Mouse (Mus musculus) right cerebral cortex, postnatal 25 days (tissue): Measurements from ENCODE around the gene 4930524B15Rik.
A peak's percentile ranks its signal among the peaks of the same experiment; 100 is the strongest.
"Not testable (repeated sequence)": the region's sequence is repeated elsewhere in the genome, so short reads cannot be mapped to it uniquely, and the experiment has no call there.

Source experiments
- DNase-seq: peaks from one replicate; pipeline ENCODE4 v3.0.0; 2022

The 4930524B15Rik gene

DNA sequence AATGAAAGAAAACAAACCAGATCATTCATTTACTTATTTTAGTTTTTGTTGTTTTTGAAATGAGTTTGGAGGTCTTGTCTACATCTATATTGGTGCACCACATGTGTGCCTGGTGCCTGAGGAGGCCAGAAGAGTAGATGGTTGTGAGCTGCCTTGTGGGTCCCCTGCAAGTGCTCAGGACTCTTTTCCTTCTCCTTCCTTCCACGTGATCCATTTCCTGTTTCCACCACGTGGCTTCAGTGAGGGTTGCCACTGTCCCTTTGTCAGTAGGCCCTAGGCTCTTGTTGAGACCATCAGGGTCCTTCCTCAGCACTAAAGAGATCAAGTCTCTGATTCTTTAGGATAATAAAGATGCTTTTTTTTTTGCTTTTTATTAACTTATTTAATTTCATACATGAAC, 19.4 kb downstream of the 4930524B15Rik start:
- DNase-seq: no peak

DNA sequence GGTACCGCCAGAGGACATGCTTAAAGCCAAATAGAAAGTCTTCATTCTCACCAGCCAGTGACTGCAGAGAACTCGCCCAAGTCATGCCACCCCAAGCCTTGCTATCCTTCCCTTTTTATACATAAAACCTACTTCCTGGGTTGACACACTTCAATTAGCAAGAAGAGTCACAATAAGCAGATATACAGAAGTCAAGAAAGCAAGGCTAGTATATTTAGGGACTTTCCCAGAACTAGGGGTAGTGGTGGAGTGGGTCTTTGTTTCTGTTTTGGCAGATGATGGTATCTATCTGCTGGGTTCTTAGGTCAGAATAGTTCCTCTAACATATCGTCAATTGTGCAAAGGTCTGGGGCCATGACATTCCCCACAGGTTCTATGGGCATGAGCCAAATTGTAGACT, 27.1 kb downstream of the 4930524B15Rik start:
- DNase-seq: no peak

DNA sequence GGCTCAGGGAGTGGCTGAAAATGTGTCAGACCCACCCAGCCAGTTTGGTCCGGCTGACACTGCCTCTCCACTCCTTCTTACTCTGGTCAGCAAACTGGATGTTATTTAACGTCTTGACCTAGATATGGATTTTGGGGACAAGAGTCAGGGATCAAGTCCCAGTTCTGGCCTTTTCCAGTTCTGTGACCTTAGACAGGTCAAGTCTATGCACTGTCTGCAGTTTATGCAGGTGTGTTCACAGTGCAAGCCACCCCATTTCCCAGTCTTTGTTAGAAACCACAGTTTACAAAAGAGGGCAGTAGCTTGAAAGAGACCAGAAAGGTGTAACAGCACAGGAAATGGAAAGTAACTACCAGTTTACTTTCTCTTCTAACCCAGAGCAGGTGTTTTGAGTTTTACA, 34.3 kb downstream of the 4930524B15Rik start:
- no peak for DNase-seq

DNA sequence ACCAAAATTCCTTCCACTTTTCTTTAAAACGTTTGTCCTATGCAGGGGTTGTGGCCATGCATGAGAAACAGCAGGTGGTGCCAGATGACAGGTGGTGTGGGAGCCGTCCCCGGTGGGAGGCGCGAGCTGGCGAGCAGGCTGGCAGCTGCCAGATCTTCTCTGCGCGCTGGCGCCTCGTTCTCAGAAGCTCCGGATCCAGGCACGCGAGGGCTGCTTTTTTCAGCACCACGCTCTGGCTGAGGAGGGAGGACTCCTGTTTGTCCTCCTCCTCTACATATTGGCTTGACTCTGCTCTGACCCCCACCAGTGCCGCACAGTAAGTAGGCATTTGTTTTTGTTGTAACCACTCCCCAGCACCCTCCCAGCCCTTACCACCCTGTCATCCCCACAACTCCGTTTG, 34.9 kb downstream of the 4930524B15Rik start, which contains the start of gene Nsg2:
TSS of gene Nsg2 (plus strand) at position 183 of the 400 bp plus-strand sequence.
- peak; percentile 92 for DNase-seq

GRCm38 (mm10) chr11:32001181-32001910, 36.0 kb downstream of the 4930524B15Rik start:
- DNase-seq: no peak

DNA sequence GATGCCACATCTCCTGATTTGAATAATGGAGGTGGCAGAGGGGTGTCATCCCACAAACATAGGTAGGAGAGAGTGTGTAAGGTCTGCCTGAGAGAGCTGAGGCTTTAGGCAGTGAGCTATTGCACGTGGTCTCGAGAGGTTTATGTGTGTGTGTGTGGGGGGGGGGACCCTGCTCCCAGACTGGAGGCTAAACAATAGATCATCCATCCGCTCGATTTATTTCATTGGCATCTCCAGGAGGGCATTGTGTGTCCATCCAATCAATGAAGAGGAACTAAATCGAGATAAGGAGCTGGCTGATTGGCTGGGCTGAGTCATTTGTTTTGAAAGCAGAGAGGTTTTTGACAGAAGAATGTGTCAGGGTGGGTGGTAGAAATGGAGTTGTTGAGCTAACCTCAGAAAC, 37.3 kb downstream of the 4930524B15Rik start:
- DNase-seq: no peak

GRCm38 (mm10) chr11:32008049-32008448, 42.7 kb downstream of the 4930524B15Rik start:
- DNase-seq: not testable (repeated sequence)

GRCm38 (mm10) chr11:32008852-32009251, 43.5 kb downstream of the 4930524B15Rik start:
- no peak for DNase-seq

DNA sequence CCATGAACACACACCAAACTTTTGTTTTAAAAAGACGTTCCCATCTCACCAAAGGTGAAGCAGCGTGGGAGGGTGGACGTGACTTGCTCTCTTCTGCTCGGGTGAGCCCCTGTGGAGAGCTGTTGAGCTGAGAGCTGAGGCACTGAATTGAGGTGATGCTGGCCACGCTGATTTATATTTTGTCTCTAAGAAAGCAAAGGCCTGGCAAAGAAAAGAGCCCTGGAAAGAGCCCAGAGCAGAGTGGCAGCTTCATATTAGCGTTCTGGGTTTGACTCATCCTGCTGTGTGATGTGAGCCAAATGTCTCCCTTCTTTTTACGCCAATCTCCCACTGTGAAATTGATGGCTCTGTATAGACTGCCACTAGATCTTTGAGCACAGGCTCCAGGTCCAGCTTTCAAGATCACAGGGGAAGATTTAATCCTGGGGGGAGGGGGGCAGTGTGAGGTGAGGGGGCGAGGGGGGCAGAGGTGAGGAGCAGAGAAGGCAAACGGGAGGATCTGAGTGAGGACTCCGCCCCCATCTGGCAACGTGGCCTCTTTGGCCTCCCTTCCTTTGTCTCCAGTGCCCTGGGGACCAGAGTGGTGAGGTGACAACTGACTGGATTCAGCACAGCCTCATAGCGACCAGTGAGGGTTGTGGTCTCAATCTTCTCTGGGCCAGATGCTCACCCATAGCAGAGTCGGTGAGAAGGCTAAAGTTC, 44.7 kb downstream of the 4930524B15Rik start:
- no peak for DNase-seq

- DNase-seq: no peak
These were observed 45.2 kb downstream of the 4930524B15Rik start for GRCm38 (mm10) chr11:32010663-32010970.

DNA sequence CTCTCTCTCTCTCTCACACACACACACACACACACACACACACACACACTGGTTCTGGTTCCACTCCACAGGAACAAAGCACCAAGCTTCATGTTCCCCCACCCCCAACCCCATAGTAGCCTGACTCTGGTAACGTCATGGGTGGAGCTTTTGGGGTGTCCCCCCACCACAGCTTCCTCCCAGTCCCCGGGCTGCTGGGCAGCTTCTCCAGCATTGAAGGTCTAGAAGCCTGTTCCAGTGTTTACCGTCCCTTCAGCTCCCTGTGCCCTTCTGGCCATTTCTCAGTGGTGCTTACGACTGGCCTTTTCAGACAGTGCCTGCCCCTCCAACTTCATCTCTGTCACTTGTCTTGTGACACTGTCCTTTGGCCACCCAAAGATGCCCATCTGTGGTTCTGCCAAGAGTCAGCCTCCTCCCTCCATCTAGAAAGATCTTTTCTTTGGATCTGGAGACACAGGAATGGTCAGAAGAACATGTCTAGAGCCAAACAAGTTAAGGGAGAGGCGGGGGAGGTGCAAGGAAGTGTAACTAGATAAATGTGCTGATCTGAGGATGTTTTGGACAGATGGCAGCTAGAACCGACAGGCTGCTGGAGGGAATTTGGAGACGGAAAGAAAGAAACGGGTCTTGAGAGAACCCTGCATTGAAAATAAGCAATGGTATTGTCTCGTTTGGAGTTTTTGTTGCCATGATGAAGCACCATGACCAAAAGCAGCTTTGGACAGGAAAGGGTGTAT, 46.6 kb downstream of the 4930524B15Rik start:
- no peak for DNase-seq

DNA sequence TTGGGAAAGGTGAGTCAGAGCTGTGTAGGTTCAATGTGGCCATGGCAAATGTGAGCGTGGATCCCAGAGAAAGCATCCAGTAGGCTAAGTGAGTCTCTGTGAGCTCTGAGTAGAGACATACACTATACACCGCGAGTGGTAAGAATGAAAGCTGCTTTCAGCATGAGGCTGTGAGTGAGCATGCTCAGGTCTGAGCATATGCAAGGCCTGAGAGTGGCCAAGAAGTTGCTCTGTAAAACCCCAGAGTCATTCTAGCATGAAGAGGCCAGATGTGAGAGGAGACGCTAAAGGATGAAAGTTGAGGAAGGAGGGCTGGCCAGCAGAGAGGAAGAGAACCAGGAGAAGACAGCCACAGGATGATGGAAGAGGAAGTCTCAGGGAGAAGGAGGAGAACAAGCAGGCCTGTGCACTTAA, 47.6 kb downstream of the 4930524B15Rik start:
- DNase-seq: no peak

- DNase-seq: no peak
These were observed 48.2 kb downstream of the 4930524B15Rik start for GRCm38 (mm10) chr11:32013561-32013960.

GRCm38 (mm10) chr11:32018201-32018600, 52.8 kb downstream of the 4930524B15Rik start:
- no peak for DNase-seq

- DNase-seq: no peak
These were observed 54.9 kb downstream of the 4930524B15Rik start for GRCm38 (mm10) chr11:32020031-32020965.

DNA sequence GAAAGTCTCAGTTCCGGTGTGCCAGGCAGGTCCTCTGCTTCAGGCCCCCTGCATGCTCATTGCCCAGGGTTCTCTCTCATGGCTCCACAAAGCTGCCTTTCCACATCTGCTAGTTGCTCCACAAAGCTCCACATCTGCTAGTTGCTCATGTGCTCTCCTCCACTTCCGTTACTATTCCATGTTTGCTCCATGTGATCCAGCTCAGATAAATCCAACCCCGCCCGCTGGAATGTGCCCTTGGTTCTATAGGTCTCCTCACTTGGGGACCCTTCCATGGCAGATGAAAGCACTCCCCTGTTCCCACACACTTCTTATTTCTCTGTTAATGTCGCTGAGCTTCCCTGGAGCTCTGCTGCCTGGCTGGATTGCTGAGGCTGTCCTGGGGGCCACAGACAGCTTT, 61.2 kb downstream of the 4930524B15Rik start:
- DNase-seq: no peak

DNA sequence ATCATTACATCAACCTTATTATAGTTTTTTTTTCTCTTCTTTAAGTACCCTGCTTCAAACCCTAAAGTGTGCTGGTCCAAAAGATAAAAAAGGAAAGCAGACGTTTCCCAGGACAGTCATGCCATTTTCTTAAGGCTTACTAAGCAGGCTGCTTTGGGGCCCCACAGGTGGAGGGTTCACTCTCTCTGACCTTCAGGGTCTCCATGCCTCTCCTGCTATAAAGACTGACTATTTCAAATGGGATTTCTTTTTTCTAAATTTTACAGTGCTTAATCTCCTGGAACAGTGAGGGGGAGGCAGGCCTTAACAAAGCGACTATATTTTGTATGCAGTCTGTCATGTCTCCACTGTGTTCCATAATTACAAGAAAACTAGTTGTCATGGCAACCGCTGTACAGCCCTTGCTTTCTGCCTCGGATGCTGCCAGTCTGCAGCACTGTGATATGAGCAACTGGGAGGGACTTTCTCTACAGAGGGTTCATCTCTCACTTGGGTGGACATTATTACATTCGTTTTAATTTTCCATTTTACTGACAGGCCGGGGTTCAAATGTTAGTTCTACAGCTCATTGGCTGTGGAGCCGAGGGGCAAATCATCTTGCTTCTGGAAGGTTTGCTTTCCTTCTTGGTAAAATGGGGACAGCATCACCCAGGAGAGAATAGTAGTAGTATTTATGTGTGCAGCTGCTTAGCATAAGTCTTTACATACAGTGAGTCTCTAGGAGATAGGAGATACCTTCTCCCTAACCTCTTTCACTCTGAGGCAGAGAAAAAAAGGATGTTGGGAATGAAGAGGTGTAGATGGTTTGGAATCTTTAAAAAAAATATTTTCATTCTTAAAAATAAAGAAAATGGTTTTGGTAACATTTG, 62.3 kb downstream of the 4930524B15Rik start:
- peak; percentile 55 for DNase-seq

DNA sequence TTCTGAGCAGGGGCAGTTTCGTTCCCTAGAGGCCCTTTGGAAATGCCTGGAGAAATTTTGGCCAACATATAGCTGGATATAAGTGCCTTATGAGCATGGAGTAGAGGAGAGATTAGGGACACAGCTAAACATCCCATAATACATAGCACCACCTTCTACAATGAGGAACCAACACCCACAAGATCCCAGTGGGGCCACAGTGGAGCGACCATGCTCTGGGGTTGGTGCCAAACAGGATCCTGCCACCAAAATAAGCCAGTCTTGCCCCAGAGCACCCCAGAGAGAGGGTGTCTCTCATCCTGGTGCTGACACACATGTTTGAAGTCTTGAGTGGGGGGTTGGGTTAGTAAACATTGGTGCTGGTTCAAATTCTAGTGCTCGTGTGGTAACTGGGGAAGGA, 63.2 kb downstream of the 4930524B15Rik start:
- DNase-seq: no peak
